Mouse (Mus musculus): ENCODE results near the gene Gab1.

Gene Gab1

GRCm38 (mm10) chr8:80873723-80874427 is 6.4 kb downstream of the Gab1 start:
- no peak for DNase-seq (ENCODE audit: extremely low spot score, low spot score)

GRCm38 (mm10) chr8:80872688-80873087 is 7.6 kb downstream of the Gab1 start:
- DNase-seq (ENCODE audit: extremely low spot score, low spot score): no peak

GRCm38 (mm10) chr8:80871400-80871799 is 8.9 kb downstream of the Gab1 start:
- no peak for DNase-seq (ENCODE audit: extremely low spot score, low spot score)

- no peak for DNase-seq (ENCODE audit: extremely low spot score, low spot score)
These were observed 9.6 kb downstream of the Gab1 start for GRCm38 (mm10) chr8:80870535-80871204.

GRCm38 (mm10) chr8:80869881-80870328 is 10.4 kb downstream of the Gab1 start:
- DNase-seq (ENCODE audit: extremely low spot score, low spot score): no peak

GRCm38 (mm10) chr8:80868801-80869323 is 11.5 kb downstream of the Gab1 start:
- DNase-seq (ENCODE audit: extremely low spot score, low spot score): no peak

- no peak for DNase-seq (ENCODE audit: extremely low spot score, low spot score)
These were observed 12.2 kb downstream of the Gab1 start for GRCm38 (mm10) chr8:80868006-80868702.

GRCm38 (mm10) chr8:80867598-80867997 is 12.7 kb downstream of the Gab1 start:
- DNase-seq (ENCODE audit: extremely low spot score, low spot score): no peak

GRCm38 (mm10) chr8:80865181-80865784 is 15.0 kb downstream of the Gab1 start:
- no peak for DNase-seq (ENCODE audit: extremely low spot score, low spot score)

- no peak for DNase-seq (ENCODE audit: extremely low spot score, low spot score)
These were observed 16.9 kb downstream of the Gab1 start for GRCm38 (mm10) chr8:80863393-80863792.

- no peak for DNase-seq (ENCODE audit: extremely low spot score, low spot score)
These were observed 21.0 kb downstream of the Gab1 start for GRCm38 (mm10) chr8:80859180-80859775.

GRCm38 (mm10) chr8:80857851-80858367 is 22.4 kb downstream of the Gab1 start:
- DNase-seq (ENCODE audit: extremely low spot score, low spot score): no peak

- no peak for DNase-seq (ENCODE audit: extremely low spot score, low spot score)
These were observed 23.2 kb downstream of the Gab1 start for GRCm38 (mm10) chr8:80857128-80857527.

- DNase-seq (ENCODE audit: extremely low spot score, low spot score): no peak
These were observed 23.7 kb downstream of the Gab1 start for GRCm38 (mm10) chr8:80856606-80857005.

- no peak for DNase-seq (ENCODE audit: extremely low spot score, low spot score)
These were observed 26.7 kb downstream of the Gab1 start for GRCm38 (mm10) chr8:80853622-80854021.

GRCm38 (mm10) chr8:80853208-80853607 is 27.1 kb downstream of the Gab1 start:
- DNase-seq (ENCODE audit: extremely low spot score, low spot score): no peak

- DNase-seq (ENCODE audit: extremely low spot score, low spot score): no peak
These were observed 27.7 kb downstream of the Gab1 start for GRCm38 (mm10) chr8:80852412-80853165.

- no peak for DNase-seq (ENCODE audit: extremely low spot score, low spot score)
These were observed 28.7 kb downstream of the Gab1 start for GRCm38 (mm10) chr8:80851648-80852047.

- DNase-seq (ENCODE audit: extremely low spot score, low spot score): no peak
These were observed 30.3 kb downstream of the Gab1 start for GRCm38 (mm10) chr8:80850013-80850412.

GRCm38 (mm10) chr8:80848631-80849030 is 31.7 kb downstream of the Gab1 start:
- no peak for DNase-seq (ENCODE audit: extremely low spot score, low spot score)

Measured in neural tube, embryonic 10.5 days (tissue).